Mouse (Mus musculus): ENCODE data around the gene Ate1.

- TF ChIP-seq CTCF (IDR thresholded peaks at IDR 0.05; ENCODE audit: low read depth) (no peak), EP300 (IDR thresholded peaks at IDR 0.05; ENCODE audit: low read depth) (no peak)
Measured at GRCm38 (mm10) chr7:130426586-130426985, 93.6 kb downstream of the Ate1 start.
